Mouse (Mus musculus) MN1 (cell line): Measurements from ENCODE around the gene Stx16.

Experiments
- DNase-seq: peaks from one replicate; pipeline ENCODE4 v3.0.0-alpha.2; 2016; ENCODE audit warnings: low spot score

Gene Stx16

DNA sequence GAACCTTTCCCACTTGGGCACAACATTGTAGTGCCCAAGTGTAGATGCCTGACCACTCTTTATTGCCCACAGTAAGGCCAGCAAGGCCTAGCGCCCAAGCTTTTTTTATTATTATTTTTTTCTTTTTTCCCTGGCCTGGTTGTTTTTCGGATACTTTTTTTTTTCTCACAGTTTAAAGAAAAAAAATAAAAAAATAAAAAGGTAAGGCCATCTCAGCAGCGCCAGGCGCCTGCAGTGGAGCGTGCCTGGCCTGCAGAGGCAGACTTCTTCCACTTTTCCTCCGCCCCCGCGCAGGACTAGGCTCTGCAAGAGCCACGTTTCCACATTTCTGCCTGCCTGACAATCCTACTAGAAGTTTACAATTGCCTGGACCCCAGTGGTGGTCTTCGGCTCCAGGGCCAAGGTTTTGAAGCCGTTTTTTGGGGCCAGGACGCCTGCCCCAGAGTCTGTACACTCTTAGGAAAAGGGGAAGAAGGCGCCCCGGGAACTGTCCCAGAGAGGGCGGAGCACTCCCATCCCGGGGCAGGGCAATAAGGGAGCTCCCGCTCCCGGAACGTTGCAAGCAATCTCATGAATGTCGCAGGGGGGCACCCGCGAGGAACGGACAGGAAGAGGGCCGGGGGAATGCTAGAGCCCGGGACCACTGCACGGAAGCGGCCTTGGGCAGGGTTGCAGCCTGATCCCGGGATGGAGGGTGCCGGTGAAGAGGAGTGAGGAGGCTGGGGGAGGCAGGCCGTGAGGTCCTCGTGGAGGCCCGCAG lies at the start of gene Stx16:
Gene Stx16 (plus strand): TSS at position 636 of the 760 bp plus-strand sequence.
- DNase-seq = peak; percentile 97

DNA sequence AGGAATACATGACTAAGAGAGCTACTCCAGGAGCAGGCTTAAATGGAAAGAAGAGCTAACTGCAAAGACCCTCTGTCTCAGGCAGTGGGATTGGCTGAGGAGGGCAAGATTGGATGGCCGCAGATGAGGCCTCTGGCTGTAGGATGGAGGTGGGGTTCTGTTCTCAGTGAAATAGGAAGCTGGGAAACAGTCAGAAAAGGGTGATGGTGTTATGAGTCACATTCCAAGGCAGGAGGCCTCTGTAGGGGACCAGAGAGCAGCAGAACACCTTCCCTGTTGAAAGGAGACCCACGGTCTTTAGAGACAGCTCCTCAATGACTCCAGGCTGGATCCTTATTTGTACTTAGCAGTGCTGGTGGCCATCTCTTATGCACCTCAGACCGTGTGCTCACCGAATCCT lies 49.7 kb upstream of the Stx16 start:
- DNase-seq = no peak

DNA sequence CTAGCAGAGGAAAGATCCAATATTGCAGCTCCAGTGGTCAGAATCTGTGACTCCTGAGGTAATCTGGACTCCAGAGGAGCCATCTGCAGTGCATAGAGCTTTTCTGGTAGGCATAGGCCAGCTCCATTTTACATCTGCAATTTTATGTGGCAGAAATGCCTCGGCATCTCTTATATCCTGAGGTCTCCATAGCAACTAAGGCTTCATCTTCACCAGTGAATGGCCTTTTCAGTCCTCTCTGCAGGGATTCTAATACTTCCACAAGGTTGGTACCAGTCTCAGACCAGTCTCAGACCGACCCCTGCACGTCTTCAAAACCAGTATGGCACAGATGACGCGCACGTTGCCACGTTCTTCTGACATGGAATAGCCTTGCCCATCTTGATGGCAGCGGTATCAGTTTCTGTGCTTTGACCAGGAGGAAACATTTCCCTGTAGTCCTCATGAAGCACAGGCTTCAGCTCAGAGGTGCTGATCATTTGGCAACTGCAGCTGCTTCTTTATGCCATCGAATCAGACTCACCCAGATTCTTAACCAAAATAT lies 42.8 kb upstream of the Stx16 start:
- DNase-seq = no peak

DNA sequence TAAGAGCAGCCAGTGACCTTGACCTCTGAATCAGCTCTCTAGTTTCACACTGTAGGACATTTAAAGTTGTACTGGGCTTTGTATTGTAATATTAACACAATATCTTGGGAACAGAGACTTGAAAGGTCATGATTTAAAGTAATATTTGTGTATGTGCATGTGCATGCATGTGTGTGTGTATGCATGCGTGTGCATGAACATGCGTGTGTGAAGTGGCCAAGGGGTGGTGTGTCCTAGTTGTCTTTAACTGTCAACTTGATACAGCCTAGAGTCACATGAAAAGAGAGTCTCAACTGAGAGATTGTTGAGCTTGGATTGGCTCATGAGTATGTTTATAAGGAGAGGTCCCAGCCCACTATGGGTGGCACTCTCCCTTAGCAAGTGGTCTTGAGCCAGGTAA lies 28.5 kb upstream of the Stx16 start:
- DNase-seq = no peak

DNA sequence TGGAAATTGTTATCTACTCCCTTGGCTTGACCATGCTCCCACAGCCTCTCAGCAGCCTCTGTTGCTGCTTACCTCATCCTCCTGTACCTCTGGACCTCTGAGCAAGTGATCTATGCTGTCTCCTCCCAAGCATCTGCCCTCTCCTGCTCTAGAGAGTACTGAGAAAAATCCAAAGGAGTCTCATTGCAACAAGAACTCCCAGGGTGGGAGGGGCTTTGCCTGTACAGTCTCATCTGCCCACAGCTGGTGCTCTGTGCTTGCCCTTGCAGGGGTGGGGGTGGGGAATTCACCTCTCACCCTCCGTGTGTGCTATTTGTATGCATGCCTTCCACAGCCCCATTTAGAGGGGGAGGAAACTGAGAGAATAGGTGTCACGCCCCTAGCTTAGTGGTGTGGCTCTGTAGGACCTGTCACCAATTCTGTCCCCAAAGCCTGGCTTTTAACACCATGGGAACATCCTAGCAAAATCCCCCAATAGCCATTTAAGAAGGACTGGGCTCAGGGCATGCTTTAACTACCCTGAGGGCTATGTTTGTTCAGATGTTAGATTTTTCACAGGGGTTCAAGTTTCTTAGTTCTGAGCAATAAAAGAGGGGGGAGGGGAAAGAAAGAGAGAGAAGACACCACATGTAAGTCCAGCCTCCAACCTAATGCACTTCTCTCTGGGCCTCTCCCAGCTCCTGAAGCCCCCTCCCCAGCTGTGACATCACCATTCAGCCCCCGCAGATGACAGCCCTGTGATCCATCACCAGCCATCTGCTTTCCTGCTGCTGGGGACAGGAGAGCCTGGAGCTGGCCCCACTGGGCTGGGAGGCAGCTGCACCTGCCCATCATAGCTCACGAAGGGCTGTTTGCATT lies 26.4 kb upstream of the Stx16 start:
- DNase-seq = peak; percentile 92

DNA sequence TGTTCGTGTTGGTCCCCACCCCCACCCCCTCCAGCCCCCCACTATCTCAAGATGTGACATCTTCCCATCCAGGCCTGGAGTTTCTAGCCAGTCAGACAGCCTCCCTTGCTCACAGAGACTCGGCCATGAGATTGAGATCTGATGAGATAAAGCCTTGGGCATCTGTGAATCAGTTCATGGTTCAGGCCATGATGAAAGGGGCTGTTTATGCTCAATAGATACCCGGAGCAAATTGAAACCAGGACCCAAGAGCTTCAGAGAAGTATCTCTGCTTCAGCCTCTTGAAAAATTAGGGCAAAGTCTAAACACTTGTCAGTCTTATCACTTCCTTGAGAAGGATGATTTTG lies 25.8 kb upstream of the Stx16 start:
- DNase-seq = no peak

DNA sequence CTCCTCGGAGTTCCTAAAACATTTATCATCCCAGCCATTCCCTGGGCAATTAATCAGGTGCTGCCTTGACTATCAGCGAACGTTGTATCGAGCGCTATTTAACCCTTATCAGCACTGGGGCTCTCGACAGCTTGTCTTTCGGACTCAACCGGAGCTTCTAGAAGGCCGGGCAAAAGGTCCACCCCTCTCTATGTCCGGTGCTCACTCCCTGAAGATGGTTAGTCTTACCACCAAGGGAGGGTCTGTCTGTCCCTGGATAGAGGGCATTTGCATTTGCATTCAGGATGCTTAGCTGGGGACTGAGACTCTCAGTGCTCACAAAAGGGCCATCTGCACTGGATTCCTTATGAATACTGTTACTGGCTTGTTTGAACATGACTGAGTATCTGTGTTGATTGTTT lies 25.0 kb upstream of the Stx16 start:
- peak; percentile 44 for DNase-seq

DNA sequence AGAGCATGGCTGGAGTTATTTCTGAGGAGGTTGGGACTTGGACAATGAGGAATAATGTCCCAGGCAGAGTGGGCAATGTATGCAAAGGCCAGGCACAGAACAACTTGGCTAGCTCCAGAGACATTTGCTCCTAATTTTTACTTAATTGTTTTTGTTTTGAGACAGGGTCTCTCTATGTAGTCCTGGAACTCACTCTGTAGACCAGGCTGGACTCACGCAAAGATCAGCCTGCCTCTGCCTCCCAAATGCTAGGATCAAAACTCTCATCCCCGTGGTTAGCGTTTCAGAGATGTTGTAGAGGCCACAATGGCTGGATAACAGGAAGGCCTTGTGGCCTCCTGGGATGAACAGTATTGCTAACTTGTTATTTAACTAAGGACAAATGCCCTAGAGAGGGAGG lies 21.6 kb upstream of the Stx16 start:
- no peak for DNase-seq

DNA sequence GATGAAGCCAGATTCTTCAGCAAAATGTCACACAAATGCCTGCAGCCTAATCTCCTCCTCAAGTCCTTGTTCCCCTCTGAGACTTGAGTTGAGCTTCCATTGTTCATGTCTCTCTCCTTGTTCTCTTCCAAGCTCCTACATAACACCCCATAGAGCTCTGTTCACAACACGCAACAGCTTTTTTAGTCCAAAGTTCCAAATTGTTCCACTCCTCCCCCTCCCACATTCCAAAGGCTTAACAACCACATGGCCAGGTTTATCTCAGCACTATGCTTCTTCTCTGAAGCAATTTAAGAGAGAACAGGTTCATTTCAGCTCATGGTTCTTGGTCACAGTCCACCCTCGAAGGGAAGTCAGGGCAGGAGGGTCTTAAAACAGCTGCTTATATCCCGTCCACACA lies 18.4 kb upstream of the Stx16 start:
- no peak for DNase-seq

DNA sequence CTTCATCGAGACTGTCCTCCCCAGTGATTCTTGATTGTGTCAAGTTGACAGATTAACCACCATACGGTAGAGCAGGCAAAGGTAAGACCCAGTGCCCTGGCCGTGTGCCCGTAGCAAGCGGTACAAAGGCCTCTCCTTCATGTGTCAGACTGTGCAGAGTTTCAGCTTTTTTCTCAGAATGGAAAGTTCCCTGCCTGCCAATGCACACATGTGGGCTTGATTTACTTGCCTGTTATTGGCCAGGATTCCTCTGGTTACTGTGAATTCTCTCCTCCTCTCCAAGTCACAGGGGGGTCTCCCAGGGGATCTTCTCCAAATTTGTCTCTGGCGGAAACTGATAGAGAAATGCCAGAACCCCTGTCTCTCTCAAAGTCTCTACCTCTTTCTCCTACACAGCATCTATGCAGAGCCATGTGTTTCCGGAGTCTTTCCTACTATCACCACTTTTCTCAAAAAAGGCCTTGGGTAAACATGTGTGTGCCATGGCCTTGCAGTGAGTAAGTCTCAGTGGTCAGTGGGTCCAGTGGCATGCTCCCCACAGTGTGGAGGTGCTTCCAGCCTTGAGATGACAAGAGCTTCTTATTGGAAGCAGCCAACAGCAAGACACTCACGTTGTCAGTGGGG lies 17.7 kb upstream of the Stx16 start:
- no peak for DNase-seq

DNA sequence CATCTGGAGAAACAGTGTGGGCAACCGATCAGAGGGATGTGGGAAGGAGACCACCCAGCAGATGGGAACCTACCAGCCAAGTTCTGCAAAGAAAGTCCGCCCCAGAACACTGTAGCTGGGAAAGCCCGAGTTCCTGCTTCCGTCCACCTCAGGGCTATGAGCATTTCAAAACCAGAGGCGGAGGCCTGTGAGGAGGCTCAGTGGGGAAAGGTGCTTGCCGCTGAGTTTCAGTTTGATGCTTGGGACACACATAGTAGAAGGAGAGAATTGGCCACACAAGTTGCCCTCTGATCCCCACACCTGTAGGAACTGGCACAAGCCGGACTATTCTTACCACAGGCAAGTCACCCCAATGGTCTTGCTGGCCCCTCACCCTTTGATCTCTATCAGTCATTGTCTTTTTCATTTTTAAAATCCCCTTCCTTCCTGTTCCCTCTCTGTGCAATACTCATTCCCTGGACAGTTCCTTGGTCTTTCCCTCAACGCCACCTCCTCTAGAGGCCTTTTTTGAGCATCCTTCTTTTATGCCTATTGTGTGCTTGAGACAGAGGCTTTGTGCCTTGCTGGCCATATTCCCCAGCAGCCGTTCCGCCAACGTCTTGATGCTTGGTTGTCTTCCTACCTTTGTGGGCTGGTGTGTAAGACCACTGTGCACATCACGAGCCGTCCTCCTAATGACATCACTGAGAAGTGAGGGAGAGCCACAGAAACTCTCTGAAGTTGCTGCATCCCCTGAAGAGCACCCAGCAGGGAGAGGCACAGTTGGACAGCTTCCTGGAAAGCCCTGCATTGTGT lies 16.3 kb upstream of the Stx16 start:
- no peak for DNase-seq

DNA sequence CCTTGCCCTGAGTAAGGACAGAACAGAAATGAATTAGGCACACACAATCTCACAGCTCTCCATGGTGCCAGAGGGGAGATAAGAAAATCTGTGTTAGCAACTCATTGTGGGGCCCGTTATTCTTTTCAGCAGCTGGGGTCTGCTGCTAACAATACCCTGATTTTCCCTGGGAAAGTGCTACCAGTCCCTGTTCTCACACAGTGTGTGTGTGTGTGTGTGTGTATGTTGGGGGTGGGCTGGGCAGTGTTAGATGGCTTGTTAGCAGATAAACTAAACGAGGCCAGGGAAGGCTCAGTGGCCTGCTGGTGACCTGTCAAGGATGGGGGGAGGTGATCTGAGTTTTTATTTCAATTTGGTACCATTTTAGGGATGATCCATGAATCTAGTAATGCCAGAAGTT lies 14.9 kb upstream of the Stx16 start:
- no peak for DNase-seq

DNA sequence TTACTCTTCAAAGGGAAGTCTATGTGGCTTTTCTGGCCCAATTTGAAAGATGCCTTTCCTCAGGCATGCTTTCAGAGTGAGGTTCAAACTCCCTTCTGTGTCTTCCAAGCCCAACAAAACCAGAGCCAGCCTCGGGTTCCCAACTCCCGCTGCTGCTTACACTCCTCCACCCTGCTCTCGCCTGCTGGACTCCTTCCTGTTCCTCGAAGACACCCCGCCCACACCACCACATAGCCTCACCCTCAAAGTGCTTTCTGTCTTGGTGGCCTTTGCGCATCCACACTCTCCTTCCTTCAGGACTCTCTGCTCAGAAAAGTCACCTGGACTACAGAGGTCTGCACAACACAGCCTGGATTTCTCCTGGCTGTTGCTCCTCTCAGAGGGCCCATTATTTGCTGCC lies 13.0 kb upstream of the Stx16 start:
- DNase-seq = no peak

DNA sequence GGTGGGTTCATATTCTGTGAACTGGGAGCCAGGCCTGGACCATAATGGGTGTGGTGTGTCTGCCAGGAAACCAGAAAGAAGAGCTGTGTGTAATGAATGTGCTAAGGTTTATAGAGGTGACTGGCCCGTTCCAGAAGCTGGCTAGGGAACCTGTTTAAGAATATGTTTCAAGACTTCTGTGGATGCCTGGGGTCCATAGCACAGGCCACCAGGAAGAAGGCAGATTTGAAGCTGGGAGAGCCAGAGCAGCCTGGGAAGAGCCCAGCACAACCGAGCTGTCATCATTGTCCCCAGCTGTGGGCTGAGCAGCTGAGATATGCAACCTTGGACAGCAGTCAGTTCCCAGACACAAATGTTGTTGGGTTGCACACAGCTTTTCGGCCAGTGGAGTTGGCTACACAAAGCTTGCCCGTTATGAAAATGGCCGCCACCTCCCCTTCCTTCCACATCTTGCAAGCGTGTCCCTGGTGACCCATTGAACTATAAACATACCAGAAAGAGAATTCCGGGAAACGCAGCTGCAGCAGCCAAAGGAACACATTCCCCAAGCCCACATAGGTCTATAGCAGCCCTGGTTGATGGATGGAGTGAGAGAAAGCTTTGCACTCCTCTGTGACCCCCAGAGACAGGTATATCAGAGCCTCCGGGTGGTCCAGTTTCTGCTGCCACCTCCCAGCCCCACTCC lies 12.4 kb upstream of the Stx16 start:
- DNase-seq = no peak

DNA sequence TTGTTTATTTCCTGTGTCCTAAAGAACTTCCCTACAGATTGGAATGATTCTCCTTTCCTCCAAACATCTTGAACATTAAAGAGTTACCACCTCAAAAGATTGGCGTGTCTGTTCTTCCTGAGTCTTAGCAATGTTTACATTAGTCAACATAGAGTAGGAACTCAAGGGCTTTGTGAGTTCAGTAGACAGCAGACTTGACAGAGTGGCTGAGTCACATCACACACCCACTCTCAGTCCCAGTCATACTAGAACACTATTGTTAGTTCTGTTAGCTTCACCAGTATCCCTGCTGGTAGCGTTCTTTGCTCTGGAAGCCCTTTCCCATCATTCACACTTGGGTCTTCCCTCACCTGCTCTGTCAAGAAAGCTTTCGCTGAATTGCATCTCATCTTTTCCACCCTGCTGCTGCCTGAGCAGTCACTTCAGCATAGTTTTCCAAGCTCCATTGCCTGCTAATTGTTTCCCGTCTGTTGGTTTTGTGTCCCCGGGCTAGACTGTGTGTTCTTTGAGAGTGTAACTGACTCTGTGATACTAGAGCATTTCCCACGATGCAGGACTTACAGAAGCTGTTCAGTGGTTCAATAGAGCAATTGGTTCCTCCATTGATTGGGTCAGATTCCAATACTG lies 8.2 kb upstream of the Stx16 start:
- no peak for DNase-seq

DNA sequence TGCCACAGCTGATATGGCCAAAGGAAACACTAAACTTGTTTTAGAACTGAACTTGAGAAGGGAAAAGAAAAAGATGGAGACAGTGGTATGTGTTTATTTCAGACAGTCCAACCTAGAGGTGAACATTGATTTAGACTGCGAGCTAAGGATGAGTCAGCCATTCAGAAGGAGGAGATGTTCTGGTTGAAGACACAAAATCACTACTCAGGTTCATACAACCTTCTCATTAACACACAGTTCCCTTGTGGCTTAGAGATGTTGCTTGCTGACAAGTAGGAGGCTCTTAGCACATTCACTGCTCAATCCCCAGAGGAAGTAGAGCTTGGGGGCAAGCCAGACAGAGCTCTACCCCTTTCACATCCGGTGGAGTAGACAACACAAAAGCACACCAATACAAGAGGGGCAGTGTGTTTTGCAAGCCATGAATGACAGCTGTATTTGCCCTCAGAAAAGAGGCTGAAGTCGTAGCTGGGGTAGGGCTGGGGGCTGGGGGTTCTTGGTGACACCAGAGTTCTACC lies 6.5 kb upstream of the Stx16 start:
- no peak for DNase-seq

DNA sequence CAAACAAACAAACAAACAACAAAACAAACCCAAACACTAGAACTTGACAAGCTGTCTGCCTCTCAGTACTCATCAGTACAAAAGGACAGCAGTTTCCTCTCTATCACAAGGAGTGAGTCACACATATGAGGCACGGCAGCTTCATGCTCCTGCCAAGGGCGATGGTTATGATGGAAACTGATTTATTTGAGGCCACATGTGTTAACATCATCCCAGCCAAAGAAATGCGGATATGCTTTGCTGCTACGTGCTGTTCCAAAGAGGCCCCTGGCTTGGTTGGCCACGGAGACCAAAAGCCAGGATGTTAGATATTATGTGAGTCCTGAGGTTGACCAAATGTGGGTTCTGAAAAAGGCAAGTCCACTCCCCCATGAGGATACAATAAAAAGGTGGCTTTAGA lies 4.7 kb upstream of the Stx16 start:
- DNase-seq = no peak

DNA sequence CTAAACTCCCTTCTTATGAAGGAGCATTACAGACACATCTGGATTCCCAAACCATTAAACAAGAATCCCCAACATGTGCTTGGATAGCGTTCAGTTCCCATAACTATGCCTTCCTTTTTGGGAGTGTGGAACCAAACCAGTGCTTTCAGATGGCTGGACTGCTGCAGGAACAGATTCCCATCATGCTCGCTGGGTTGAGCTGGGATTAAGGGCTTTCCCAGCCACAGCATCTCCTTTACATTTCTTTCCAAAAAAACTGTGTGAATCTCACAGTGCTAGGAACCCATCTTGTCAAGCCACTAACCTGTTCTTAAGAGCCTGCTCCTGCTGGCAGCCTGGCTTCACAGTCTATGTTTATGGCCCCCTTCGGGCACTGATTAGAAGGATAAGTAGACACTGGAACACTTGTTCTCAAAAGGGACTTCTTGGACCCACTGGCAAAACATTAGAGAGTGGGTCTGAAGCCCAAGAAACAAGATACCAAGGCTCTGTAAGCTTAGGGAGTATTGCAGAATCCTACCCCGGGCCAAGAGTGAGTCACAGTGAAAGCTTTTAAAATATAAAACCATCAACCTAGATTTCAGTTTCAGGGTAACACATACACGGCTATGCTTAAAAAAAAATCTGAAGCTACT lies 2.8 kb upstream of the Stx16 start:
- no peak for DNase-seq

DNA sequence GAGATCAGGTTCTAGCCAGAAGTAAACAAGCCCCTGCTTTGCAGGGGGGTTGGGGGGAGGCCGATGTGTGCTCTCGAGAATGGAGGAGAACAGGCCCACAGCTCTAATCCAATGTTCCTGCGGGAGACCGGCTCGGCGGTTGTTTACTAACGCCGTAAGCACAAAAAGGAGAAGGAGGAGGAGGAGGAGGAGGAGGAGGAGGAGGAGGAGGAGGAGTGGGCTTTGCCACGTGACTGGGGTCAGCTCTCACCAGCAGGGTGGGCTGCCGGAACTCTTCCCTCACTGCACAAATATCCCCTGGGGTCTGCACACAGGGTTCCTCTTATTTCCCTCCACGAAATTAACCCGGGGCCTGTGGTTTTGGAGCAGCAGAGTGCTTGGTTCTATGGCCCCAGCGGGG lies 1.5 kb upstream of the Stx16 start:
- DNase-seq = peak; percentile 56

DNA sequence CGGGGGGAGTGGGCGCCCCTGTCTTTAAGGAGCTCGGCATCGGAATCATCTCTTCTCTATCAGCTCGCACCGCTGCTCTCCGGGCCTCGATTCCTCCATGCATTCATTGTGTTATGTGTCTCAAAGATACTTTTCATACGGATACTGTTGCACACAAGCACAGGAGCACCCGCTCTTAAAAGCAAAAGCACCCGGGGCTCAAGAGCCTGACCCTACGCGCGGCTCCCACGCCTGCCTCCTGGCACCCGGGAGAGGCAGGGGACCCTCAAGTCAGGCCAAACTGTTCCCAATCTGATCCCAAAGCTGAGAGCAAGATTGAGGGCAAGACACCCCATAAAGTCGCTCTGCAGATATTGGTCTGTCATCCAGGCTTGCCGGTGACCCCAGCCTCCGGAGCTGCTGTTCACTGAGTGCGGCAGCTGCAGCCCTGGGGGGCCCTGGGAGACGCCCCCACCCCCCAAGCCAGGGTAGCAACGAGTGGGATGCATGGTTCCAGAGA lies 987 bp upstream of the Stx16 start:
- peak; percentile 58 for DNase-seq
